Mouse (Mus musculus) heart, adult 18-20 months (tissue): ENCODE results near the gene Gm11541. TPM values are rescaled to one million over a fixed set of nuclear protein-coding genes. Genes with fewer than 3 reads are reported as not detected.

Experiments
- total RNA-seq, 2 experiments: library from RNA; stranded (reverse); gene quantifications; 2 replicates each; pipeline ENCODE4 v1.2.3; 2021

Gene Gm11541
- total RNA-seq, 2 experiments from 2014 or later, result not detected

Other genes starting within 250 kb of the Gm11541 start
- gene Cacna1g, start 230.3 kb downstream of the Gm11541 start, total RNA-seq, result 10 to 100 TPM in 1 of 2 experiments, 1 to 10 TPM in 1; 8.7 to 10.1 TPM
- under 1 TPM; 0.17 to 0.54 TPM for gene Spata20, start 218.3 kb downstream of the Gm11541 start, total RNA-seq
- 10 to 100 TPM; 19.3 to 21.1 TPM for gene Epn3, start 204.5 kb downstream of the Gm11541 start, total RNA-seq
- gene Mycbpap, start 182.8 kb downstream of the Gm11541 start, total RNA-seq, result 1 to 10 TPM in 1 of 2 experiments, under 1 TPM in 1; 0.67 to 1.5 TPM
- 10 to 100 TPM in 1 of 2 experiments, 1 to 10 TPM in 1; 8.5 to 10.3 TPM for gene Rsad1, start 155.2 kb downstream of the Gm11541 start, total RNA-seq
- gene Chad, start 139.5 kb downstream of the Gm11541 start, total RNA-seq, result 1 to 10 TPM; 1.4 to 3.2 TPM
- gene Acsf2, start 102.6 kb downstream of the Gm11541 start, total RNA-seq, result 10 to 100 TPM; 30.4 to 33.5 TPM
- gene Lrrc59, start 74.7 kb downstream of the Gm11541 start, total RNA-seq, result 10 to 100 TPM; 32.0 to 32.6 TPM
- 10 to 100 TPM; 60.9 to 62.7 TPM for gene Mrpl27, start 50.7 kb downstream of the Gm11541 start, total RNA-seq
- under 1 TPM; 0.10 to 0.23 TPM for gene Eme1, start 50.5 kb downstream of the Gm11541 start, total RNA-seq
- 1 to 10 TPM; 6.1 to 6.9 TPM for gene Xylt2, start 27.0 kb downstream of the Gm11541 start, total RNA-seq
- gene Cdc34b, start 37.3 kb upstream of the Gm11541 start, total RNA-seq, result 1 to 10 TPM in 1 of 2 experiments, under 1 TPM in 1; 0.98 to 1.1 TPM
- gene Tmem92, start 78.2 kb upstream of the Gm11541 start, total RNA-seq, result not detected
- gene Col1a1, start 231.7 kb upstream of the Gm11541 start, total RNA-seq, result 10 to 100 TPM; 43.0 to 53.3 TPM